Mouse (Mus musculus) kidney, adult 2 months (tissue): ENCODE measurements around the gene Nell2.

ENCODE experiments used
- CTCF ChIP-seq: fragments of 200-500 bp; conservative IDR thresholded peaks from 2 replicates; pipeline ENCODE4 v1.5.1; 2011; ENCODE audit warnings: low read depth, mild to moderate bottlenecking, control low read depth, low read length, moderate library complexity, mixed read lengths; ENCODE audit not compliant: insufficient read depth, insufficient read length
- POLR2A ChIP-seq: fragments of 200-500 bp; IDR thresholded peaks from one replicate; pipeline ENCODE4 v1.6.1; 2011; ENCODE audit warnings: low read depth, low read length, control low read depth

DNA sequence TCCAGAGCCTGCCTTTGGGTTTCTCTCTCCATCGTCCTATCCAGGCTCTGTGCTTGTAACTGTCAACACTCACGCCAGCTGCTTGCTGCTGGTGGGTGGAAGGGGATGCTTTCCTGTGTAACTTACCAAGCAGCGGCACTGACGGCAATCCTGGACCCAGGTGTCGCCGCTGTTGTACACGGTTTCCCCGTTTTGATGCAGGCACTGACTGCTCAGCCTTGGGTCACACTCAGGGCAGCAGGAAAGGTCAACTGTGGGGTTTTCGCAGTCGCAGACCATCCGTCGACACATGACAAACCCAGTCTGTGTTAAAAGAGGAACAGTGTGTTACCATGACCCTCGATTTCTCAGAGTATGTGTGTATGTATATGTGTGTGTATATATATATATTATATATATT is 297.2 kb downstream of the Nell2 start:
- TF ChIP-seq POLR2A, result no peak
- TF ChIP-seq CTCF, result no peak
